9 mouse cellular contexts compared by ENCODE assay signal in the genomic region with DNA sequence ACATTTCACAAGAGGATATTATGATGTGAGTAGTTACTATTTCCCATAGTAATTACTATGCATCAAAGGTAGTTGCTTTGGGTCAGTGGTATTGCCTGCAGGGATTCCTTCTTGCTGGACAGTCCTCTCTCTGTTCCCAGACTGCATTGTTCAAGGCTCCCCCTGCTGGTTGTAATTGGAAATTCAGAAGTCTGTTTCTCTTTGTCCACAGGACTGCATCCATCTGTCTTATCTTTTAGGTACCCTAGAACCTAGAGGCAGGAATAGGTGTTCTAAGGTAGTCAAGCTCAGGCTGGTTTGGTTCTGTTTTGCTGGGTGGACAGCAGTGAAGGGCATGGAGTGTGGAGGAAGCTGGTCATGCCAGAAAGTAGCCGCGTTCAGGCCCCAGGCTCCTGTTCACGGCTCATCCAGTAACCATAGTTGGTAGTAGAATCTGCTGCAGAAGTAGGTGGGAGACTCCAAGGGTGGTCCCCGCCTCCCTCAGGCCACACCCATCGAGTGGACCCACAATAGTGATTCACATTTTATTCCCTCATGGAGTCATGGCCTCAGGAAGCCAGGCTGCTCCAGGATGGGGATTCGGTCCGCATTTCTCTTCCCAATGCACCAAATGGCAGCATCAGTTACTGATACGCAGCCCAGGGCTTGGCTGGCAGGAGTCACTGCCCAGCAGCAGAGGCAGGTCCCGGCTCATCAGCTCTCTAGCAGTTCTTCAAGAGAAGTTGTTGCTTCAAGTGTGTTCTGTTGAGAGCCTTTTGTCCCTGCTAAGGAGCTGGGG. TPM values are rescaled to one million over a fixed set of nuclear protein-coding genes. Genes with fewer than 3 reads are reported as not detected.
DNase-seq lines count a peak whose midpoint lies in the region; ATAC-seq and TF ChIP-seq lines count a peak whose summit lies in the region.
"Had no signal": no experiment of that assay in that cellular context is flagged by ENCODE, and none has a peak within 500 bp of the region (broad histone marks: within the 10 kb centered on the region; RNA-seq: fewer than 3 reads in every experiment).

No protein-coding gene starts in this region.

- peak; percentile 73 for ATAC-seq in granulocyte monocyte progenitor cell, adult 5-6 weeks (replicated peaks; ENCODE audit: poor library complexity, severe bottlenecking)
- ATAC-seq in kidney, embryonic 15.5 days (replicated peaks; ENCODE audit: low FRiP score), result 0 out of 2 replicates have a peak, but pooled peaks have one; percentile 29
- ATAC-seq in megakaryocyte, adult 5-6 weeks (ENCODE audit: poor library complexity, severe bottlenecking), result peak; percentile 77

- TF ChIP-seq RAD21 in MEL (IDR thresholded peaks at IDR 0.05; ENCODE audit: low read depth, low read length), result peak; percentile 58

- peaks cover 0 to 2% of the 10 kb centered on the region in 2 experiments; a peak in 1 of 4 replicates for H3K4me1 ChIP-seq in MEL (ENCODE audit: control insufficient read depth in 1 of 2, insufficient read depth in 2 of 2, low read length in 2 of 2)
- H3K4me1 ChIP-seq in kidney, embryonic 15.5 days, result no peaks in the 10 kb centered on the region

- TF ChIP-seq EP300 in MEL (IDR thresholded peaks at IDR 0.05; ENCODE audit: low read depth in 1 of 2, low read length in 2 of 2), result no peak

- 76% methylated on average over 9 of the region's 9 CpGs for WGBS in kidney, embryonic 15.5 days

- H3K9ac ChIP-seq in MEL (ENCODE audit: control insufficient read depth, low read depth, low read length, poor library complexity, severe bottlenecking), result no peak overlapping the region
- no peak overlapping the region for H3K9ac ChIP-seq in kidney, embryonic 15.5 days

- intact Hi-C loops in left cerebral cortex, postnatal 25 days (cut with DNase I), result loop anchor here (5.0 to 10.0 kb wide), 2 partner anchors 52 to 364 kb away; partner anchors contain the start of genes Caprin1 and Cat
- intact Hi-C loops in left cerebral cortex, postnatal 10 days (cut with DNase I), result loop anchor here (5.0 kb wide), 1 partner anchor 52 kb away; the partner anchor contains the start of gene Caprin1

- no peak overlapping the region for H3K27ac ChIP-seq in MEL (ENCODE audit: control insufficient read depth, low read depth, low read length)
- no peak overlapping the region for H3K27ac ChIP-seq in kidney, embryonic 15.5 days
- H3K27ac ChIP-seq: macrophage had no signal

- TF ChIP-seq CTCF in MEL (IDR thresholded peaks at IDR 0.05 in 2 of 3, conservative IDR thresholded peaks at IDR 0.05 in 1 of 3; ENCODE audit: control insufficient read depth in 1 of 3, insufficient read depth in 1 of 3, low read depth in 2 of 3, low read length in 3 of 3, poor library complexity in 1 of 3, severe bottlenecking in 1 of 3), result peak; percentile 58 to 85 (median 78)

- no peaks in the 10 kb centered on the region for H3K27me3 ChIP-seq in MEL (ENCODE audit: control insufficient read depth in 1 of 2, insufficient read depth in 2 of 2, low read length in 2 of 2)
- no peaks in the 10 kb centered on the region for H3K27me3 ChIP-seq in kidney, embryonic 15.5 days

- peak; percentile 24 to 26 for DNase-seq in left cerebral cortex, postnatal 25 days (ENCODE audit: low spot score in 2 of 2)
- no peak for DNase-seq in left cerebral cortex, postnatal 10 days (ENCODE audit: extremely low spot score in 1 of 2, low spot score in 2 of 2)
- peak; percentile 72 for DNase-seq in MEL (ENCODE audit: low read depth, low spot score)
- DNase-seq in cerebellum, adult 8-10 months, result peak; percentile 49
- DNase-seq in testis, postnatal 10 days (ENCODE audit: low spot score), result peak; percentile 72

- no peaks in the 10 kb centered on the region for H3K79me2 ChIP-seq in MEL (ENCODE audit: control insufficient read depth, insufficient read depth, low read length, poor library complexity)

- TF ChIP-seq POLR2A in MEL (IDR thresholded peaks at IDR 0.05; ENCODE audit: control insufficient read depth in 1 of 2, insufficient read depth in 1 of 2, low read depth in 1 of 2, low read length in 2 of 2, poor library complexity in 1 of 2), result no peak

- no peak overlapping the region for H3K4me3 ChIP-seq in MEL (ENCODE audit: control insufficient read depth in 1 of 2, insufficient read depth in 1 of 2, low read depth in 2 of 2, low read length in 2 of 2)
- no peak overlapping the region for H3K4me3 ChIP-seq in kidney, embryonic 15.5 days (replicated peaks)

- no peaks in the 10 kb centered on the region for H3K36me3 ChIP-seq in MEL (ENCODE audit: control insufficient read depth in 1 of 2, insufficient read depth in 2 of 2, low read length in 2 of 2)
- H3K36me3 ChIP-seq in kidney, embryonic 15.5 days, result no peaks in the 10 kb centered on the region

- no peaks in the 10 kb centered on the region for H3K9me3 ChIP-seq in MEL (replicated peaks; ENCODE audit: insufficient read depth, low read length)
- no peaks in the 10 kb centered on the region for H3K9me3 ChIP-seq in kidney, embryonic 15.5 days (replicated peaks)

- no peak overlapping the region for H3K4me2 ChIP-seq in kidney, embryonic 15.5 days

TF ChIP-seq in MEL, 35 proteins besides CTCF, POLR2A, EP300 and RAD21:
- peak; percentile 26; the same call in 1 of the 2 replicates for TF ChIP-seq ZC3H11A (IDR thresholded peaks at IDR 0.05; ENCODE audit: low read depth, low read length)
- no peak for TF ChIP-seq MXI1 (IDR thresholded peaks at IDR 0.05; ENCODE audit: low read depth, low read length)
- no peak for TF ChIP-seq RCOR1 (IDR thresholded peaks at IDR 0.05; ENCODE audit: low read depth, low read length)
- TF ChIP-seq TAL1 (IDR thresholded peaks at IDR 0.05; ENCODE audit: low read length), result no peak
- TF ChIP-seq MAFK (IDR thresholded peaks at IDR 0.05; ENCODE audit: borderline replicate concordance, low read depth, low read length), result no peak
- peak; percentile 85 for TF ChIP-seq SMC3 (IDR thresholded peaks at IDR 0.05; ENCODE audit: low read depth, low read length)
- TF ChIP-seq USF2 (IDR thresholded peaks at IDR 0.05; ENCODE audit: borderline replicate concordance in 1 of 2, insufficient read depth in 1 of 2, low read depth in 1 of 2, low read length in 2 of 2), result no peak
- TF ChIP-seq CHD1 (IDR thresholded peaks at IDR 0.05; ENCODE audit: low read depth, low read length), result no peak
- no peak for TF ChIP-seq HCFC1 (IDR thresholded peaks at IDR 0.05; ENCODE audit: low read depth, low read length)

RNA-seq across cellular contexts. Expression of gene Caprin1, which starts 51.7 kb away (rescaled TPM):
- total RNA-seq in left cerebral cortex, postnatal 25 days (2021), result 100 to 1,000 TPM; 329 to 340 TPM
- total RNA-seq in left cerebral cortex, postnatal 10 days (2021), result 100 to 1,000 TPM; 391 to 397 TPM
- total RNA-seq in MEL (2012; rRNA removed), result 209 and 234 TPM in 2 replicates
- 100 to 1,000 TPM; 239 to 426 TPM for polyA plus RNA-seq in MEL (2012; ENCODE audit: insufficient read depth in 1 of 2, insufficient read length in 2 of 2, low read depth in 1 of 2, low replicate concordance in 2 of 2, missing spikeins in 1 of 2)
- 371 and 391 TPM in 2 replicates for total RNA-seq in granulocyte monocyte progenitor cell, adult 5-6 weeks (2014; fragmentation: Nextera tagmentation)
- 510 and 593 TPM in 2 replicates for total RNA-seq in granulocyte monocyte progenitor cell, adult 5-6 weeks (2017)
- 330 and 337 TPM in 2 replicates for polyA plus RNA-seq in kidney, embryonic 15.5 days (2015; fragmentation: Nextera tagmentation; extraction: Ambion mirVana)
- 209 and 211 TPM in 2 replicates for total RNA-seq in megakaryocyte, adult 5-6 weeks (2015)
- 242 and 276 TPM in 2 replicates for total RNA-seq in megakaryocyte, adult 5-6 weeks (2017)

Comparison
In these comparisons a context has a peak if more than half of its experiments do, and no peak if none do; other contexts are left out.
1. DNase-seq: peak in left cerebral cortex, postnatal 25 days (2 of 2), MEL (single experiment), cerebellum, adult 8-10 months (single experiment) and testis, postnatal 10 days (single experiment); none in left cerebral cortex, postnatal 10 days (0 of 2).
2. Peak in every context shown above with its lines, with median percentiles within 50 percentile points of each other: ATAC-seq.